Mouse (Mus musculus) pancreas, adult 10 weeks (tissue): ENCODE measurements around the gene Magea2. TPM values are rescaled to one million over a fixed set of nuclear protein-coding genes. Genes with fewer than 3 reads are reported as not detected.

Experiments used
- polyA plus RNA-seq: library from polyadenylated mRNA; stranded (reverse); fragments of 350-450 nt; fragmentation: Illumina TruSeq; extraction: RNeasy Lipid Tissue Mini Kit (QIAGEN cat#74804); gene quantifications from one replicate; pipeline ENCODE4 v1.2.3, GENCODE M21; 2015; ENCODE audit warnings: low read depth, low replicate concordance; ENCODE audit not compliant: insufficient read depth

The Magea2 gene
- polyA plus RNA-seq = not detected

GRCm38 (mm10) chrX:155093566-155093965 is at the start of gene Magea2:
TSS of gene Magea2 (minus strand) at chrX:155093666.

DNA sequence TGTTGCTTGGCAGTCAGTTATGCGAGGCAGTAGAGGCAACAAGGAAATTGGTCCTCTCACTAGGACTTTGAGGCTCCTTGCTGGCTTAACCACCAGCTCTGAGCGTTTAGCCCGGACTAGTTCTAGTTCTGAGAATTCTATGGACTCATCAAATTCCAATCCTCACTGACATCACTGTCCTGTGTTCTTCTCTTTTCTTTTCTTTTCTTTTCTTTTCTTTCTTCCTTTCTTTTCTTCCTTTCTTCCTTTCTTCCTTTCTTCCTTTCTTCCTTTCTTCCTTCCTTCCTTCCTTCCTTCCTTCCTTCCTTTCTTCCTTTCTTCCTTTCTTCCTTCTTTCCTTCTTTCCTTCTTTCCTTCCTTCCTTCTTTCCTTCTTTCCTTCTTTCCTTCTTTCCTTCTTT is 34.8 kb upstream of the Magea2 start, which contains the start of gene Cldn34b2:
Gene Cldn34b2, minus strand, starts transcription at position 101 of the 400 bp plus-strand sequence.

GRCm38 (mm10) chrX:155089693-155090092 is 3.8 kb downstream of the Magea2 start, which contains the start of gene Magea1:
TSS of gene Magea1 (minus strand) at chrX:155089793.

GRCm38 (mm10) chrX:155063045-155063444 is 30.4 kb downstream of the Magea2 start, which contains the start of gene Magea5:
TSS of gene Magea5 (minus strand) at chrX:155063145.

GRCm38 (mm10) chrX:154995750-154996149 is 97.7 kb downstream of the Magea2 start, which contains the start of gene Magea8:
TSS of gene Magea8 (minus strand) at chrX:154995850.

Other genes starting within 250 kb of the Magea2 start
- not detected for gene Cldn34b1, start 203.4 kb downstream of the Magea2 start, polyA plus RNA-seq
- gene Magea6, start 157.7 kb downstream of the Magea2 start, polyA plus RNA-seq = not detected
- gene Magea3, start 144.2 kb downstream of the Magea2 start, polyA plus RNA-seq = not detected
- gene Magea8, start 97.8 kb downstream of the Magea2 start, polyA plus RNA-seq = not detected
- not detected for gene Magea5, start 30.5 kb downstream of the Magea2 start, polyA plus RNA-seq
- not detected for gene Magea1, start 3.9 kb downstream of the Magea2 start, polyA plus RNA-seq
- not detected for gene Cldn34b2, start 34.7 kb upstream of the Magea2 start, polyA plus RNA-seq
- gene Sat1, start 122.8 kb upstream of the Magea2 start, polyA plus RNA-seq = 53.2 TPM
- 7.3 TPM for gene Acot9, start 168.8 kb upstream of the Magea2 start, polyA plus RNA-seq
- gene Prdx4, start 247.1 kb upstream of the Magea2 start, polyA plus RNA-seq = 87.9 TPM